Mouse (Mus musculus): Measurements from ENCODE around the gene Ciita.

DNA sequence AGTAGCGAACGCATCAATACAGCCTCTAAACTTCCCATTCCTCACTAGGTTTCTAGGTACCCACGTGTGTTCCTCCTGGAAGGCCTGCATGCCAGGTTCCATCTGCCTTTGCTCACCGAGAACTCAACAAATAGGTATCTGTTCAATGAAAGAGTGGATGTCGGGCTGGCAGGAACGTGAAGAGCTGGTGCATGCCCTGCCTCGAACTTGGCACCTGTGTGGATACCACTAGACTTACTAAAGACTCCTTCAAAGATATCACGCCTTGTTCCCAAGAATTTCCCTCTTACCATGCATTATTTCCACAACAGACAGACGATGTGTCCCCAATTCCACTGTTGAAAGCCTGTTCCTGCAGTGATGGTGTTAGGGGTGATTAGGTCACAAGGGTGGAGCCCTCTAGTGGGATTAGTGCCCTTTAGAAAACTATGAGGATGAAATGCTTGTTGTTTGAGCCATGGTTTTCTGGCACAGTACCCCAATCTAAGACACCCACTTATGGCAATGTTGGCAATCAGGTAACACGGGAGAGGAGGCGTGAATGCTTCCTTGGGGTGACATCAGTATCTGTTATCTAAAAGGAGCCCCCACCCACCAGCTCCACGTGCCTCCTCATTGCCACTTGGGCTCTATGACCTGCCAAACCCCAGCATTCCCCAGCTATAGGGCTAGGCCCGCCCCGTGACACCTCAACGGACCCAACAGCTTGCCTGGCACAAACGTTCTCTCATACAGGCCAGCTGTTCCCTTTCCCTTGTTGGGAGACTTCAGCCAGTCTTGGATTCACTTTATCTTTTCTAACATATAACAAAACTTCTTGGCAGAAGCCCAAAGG lies 61.1 kb downstream of the Ciita start:
- no peak for TF ChIP-seq POLR2A (IDR thresholded peaks at IDR 0.05; ENCODE audit: control insufficient read depth, extremely low read depth, insufficient read depth, low read length, poor library complexity)
- TF ChIP-seq CTCF (IDR thresholded peaks at IDR 0.05; ENCODE audit: borderline replicate concordance, control insufficient read depth, extremely low read depth, insufficient read depth, low read length, poor library complexity): no peak
